Mouse (Mus musculus): ENCODE measurements around the gene Tomm40. TPM values are rescaled to one million over a fixed set of nuclear protein-coding genes. Genes with fewer than 3 reads are reported as not detected.

Gene Tomm40
- polyA plus RNA-seq (2016; fragmentation: Nextera tagmentation; extraction: Ambion mirVana): 136 and 138 TPM in 2 replicates

DNA sequence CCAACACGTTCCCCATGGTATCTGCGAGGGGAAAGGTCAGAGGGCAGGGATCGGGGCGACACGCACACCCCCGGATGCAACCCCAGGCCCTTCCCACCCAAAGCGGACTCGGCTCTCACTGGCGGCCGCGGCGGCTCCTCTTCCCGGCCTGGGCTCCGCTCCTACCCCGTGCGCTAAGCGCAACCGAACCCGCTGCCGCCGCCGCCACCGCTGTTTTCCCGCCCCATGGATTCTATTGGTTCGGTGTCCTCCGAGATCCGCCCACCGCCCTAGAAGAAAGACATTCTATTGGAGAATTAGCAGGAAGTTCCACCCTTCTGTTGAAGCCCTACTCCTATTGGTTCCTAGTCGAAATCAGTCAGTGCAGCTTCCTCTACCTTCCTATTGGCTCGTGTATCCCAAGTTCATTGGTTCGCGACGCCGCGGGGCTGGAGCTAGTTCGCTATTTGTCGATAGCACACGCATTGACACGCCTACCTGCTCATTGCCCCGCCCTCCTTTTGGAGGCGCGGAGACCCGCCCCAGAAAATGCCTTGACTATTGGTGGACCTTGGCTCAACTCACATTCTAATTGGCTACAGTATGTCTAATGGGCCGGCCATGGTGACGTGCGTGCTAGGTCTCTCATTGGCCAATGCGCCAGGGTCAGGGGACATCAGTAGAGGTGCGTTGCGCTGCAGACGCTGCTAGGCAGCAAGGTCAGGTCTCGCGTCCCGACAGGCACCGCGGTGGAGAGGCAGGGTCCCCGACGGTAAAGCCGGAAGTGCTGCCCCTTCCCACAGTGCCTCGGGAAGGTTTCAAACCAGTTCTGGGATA lies at the start of gene Tomm40:
Gene Tomm40 (minus strand): TSS at position 200 of the 816 bp plus-strand sequence.
- Histone ChIP-seq H3K4me2 (replicated peaks) (peak within 1 kb of the TSS; percentile 98), H3K9ac (peak within 1 kb of the TSS; percentile 97), H3K4me1 (peaks cover 24% of the 10 kb centered on the region), H3K4me3 (peak within 1 kb of the TSS; percentile 99), H3K27me3 (no peaks in the 10 kb centered on the region), H3K9me3 (replicated peaks) (peaks cover under 1% of the 10 kb centered on the region; the same call in 1 of the 2 replicates), H3K27ac (peak within 1 kb of the TSS; percentile 89), H3K36me3 (peaks cover 41% of the 10 kb centered on the region)
- under 1% methylated on average over 56 of the region's 59 CpGs for WGBS
- ATAC-seq (ENCODE audit: low FRiP score): peak; percentile 100

DNA sequence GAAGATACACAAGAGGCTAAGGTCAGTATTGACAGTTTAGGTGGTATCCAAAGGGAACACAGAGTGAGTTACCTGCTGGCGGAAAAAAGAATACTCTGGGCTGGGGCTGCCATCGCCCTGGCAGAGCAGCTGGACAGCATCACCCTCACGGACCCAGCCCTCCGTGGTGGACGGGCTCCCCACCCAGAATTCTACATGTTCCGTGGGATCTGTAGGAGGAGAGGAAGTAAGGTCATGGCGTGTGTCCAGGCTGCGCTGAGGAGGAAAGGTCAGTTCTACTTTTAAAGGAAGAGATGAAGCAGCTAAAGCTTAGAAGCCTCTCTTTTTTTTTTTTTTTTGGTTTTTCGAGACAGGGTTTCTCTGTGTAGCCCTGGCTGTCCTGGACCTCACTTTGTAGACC lies 49.3 kb upstream of the Tomm40 start:
- WGBS: 89% methylated on average over 8 of the region's 9 CpGs
- H3K36me3 ChIP-seq: no peaks in the 10 kb centered on the region
- no peak overlapping the region for H3K4me3 ChIP-seq
- peaks cover 14% of the 10 kb centered on the region for H3K27me3 ChIP-seq
- no peaks in the 10 kb centered on the region for H3K9me3 ChIP-seq (replicated peaks)
- no peak for ATAC-seq (ENCODE audit: low FRiP score)
- H3K27ac ChIP-seq: no peak overlapping the region
- no peak overlapping the region for H3K9ac ChIP-seq
- H3K4me1 ChIP-seq: no peaks in the 10 kb centered on the region
- H3K4me2 ChIP-seq (replicated peaks): no peak overlapping the region

DNA sequence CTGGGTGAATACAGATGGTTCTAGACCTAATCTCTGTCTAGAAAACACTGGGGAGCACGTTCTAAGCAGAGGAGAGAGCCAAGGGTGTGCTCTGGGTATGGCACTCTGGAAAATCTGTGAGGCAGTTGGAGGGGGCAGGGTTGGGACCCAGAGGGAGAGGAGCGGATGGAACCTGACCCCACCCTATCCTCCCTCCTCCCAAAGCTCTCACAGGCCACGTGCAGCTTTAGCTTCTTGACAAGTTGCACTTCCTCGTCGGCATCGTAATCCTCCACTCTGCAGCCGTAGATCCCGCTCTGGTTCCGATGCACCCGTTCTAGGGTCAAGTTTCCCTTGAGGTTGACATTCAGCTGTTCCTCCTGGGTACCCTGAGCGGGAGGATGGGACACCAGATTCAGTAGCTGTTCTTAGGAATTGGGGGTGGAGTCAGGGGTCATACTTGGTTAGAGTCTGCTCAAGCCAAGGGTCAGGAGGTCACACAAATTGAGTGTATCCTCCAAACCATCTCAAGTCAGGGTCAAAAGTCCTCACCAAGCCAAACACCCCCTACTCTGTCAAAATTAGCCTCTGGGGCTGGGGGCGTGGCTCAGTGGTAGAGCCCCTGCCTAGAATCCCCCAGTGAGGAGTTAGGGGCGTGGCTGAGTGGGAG lies 48.7 kb upstream of the Tomm40 start:
- ATAC-seq (ENCODE audit: low FRiP score): no peak
- Histone ChIP-seq H3K36me3 (no peaks in the 10 kb centered on the region; the same call in 1 of the 2 replicates), H3K9me3 (replicated peaks) (no peaks in the 10 kb centered on the region), H3K27ac (no peak overlapping the region), H3K27me3 (peaks cover 8% of the 10 kb centered on the region), H3K4me3 (no peak overlapping the region), H3K4me2 (replicated peaks) (no peak overlapping the region), H3K4me1 (no peaks in the 10 kb centered on the region), H3K9ac (no peak overlapping the region)
- WGBS: 92% methylated on average over 13 of the region's 13 CpGs

DNA sequence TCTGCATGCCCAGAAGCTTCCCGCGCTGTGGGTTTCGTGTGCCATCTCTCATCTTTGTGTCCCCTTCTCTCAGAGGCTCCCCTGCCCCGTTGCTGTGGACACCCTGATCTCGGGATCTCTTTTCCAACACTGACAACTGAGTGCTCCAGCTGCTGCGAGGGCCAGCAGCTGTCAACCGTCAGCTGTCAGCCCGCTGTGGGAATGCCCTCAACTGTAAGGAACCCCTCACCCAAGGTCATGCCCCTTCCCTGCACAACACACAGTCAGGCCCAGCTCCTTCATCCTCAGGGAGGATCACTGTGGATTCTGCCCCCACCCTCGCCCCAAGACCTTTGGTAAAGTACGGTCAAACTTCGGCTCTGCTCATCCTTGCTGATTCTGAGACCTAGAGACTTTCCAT lies 47.0 kb upstream of the Tomm40 start:
- no peak for ATAC-seq (ENCODE audit: low FRiP score)
- Histone ChIP-seq H3K27me3 (no peaks in the 10 kb centered on the region), H3K36me3 (no peaks in the 10 kb centered on the region; the same call in 1 of the 2 replicates), H3K9me3 (replicated peaks) (no peaks in the 10 kb centered on the region), H3K9ac (no peak overlapping the region), H3K27ac (no peak overlapping the region), H3K4me3 (no peak overlapping the region), H3K4me1 (no peaks in the 10 kb centered on the region), H3K4me2 (replicated peaks) (no peak overlapping the region)
- 76% methylated on average over 11 of the region's 11 CpGs for WGBS

DNA sequence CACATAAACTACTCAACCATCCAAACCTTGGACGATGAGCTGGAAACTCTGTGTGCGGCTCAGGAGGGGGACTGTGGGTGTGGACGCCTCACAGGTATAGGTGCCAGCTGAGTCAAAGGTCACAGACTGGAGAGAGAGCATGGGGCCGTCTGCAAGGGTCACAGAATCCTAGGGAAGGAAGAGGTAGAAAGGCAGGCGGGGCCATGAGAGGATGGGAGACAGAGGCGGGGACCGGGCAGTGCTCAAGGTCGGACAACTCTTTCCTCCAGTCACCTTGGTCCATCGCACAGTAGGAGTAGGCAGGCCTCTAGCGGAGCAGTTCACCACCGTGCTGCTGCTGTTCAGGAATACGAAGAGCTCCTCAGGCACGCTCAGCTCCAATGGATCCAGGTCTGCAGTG lies 44.8 kb upstream of the Tomm40 start:
- 92% methylated on average over 13 of the region's 13 CpGs for WGBS
- H3K9ac ChIP-seq: no peak overlapping the region

DNA sequence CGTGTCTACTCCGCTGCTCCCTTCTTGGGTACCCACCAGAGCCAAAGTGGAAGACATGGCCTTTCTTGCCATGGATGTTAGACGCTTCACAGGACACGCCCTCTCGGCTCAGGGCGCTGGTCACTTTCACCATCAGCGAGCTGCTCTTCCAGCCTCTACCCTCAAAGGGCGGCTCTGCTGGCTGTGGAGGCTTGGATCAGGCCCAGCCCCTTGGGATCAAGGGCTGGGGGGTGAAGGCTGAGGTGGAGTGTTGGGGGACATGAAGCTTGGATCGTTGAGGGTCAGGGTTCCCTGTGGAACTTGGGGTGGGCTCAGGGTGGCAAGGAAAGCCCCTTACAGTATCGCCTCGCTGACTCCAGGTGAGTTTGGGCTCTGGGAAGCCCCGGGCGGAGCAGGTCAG lies 43.4 kb upstream of the Tomm40 start:
- H3K4me3 ChIP-seq: no peak overlapping the region
- no peaks in the 10 kb centered on the region for H3K9me3 ChIP-seq (replicated peaks)
- H3K36me3 ChIP-seq: no peaks in the 10 kb centered on the region; the same call in 1 of the 2 replicates
- no peak for ATAC-seq (ENCODE audit: low FRiP score)
- no peak overlapping the region for H3K4me2 ChIP-seq (replicated peaks)
- H3K9ac ChIP-seq: no peak overlapping the region
- no peaks in the 10 kb centered on the region for H3K27me3 ChIP-seq
- H3K4me1 ChIP-seq: no peaks in the 10 kb centered on the region
- WGBS: 85% methylated on average over 13 of the region's 13 CpGs
- H3K27ac ChIP-seq: no peak overlapping the region

More for the DNA sequence above, 44.8 kb upstream of the Tomm40 start:
- Histone ChIP-seq H3K4me3 (no peak overlapping the region), H3K27me3 (no peaks in the 10 kb centered on the region), H3K27ac (no peak overlapping the region), H3K4me1 (no peaks in the 10 kb centered on the region), H3K4me2 (replicated peaks) (no peak overlapping the region), H3K36me3 (no peaks in the 10 kb centered on the region; the same call in 1 of the 2 replicates), H3K9me3 (replicated peaks) (no peaks in the 10 kb centered on the region)
- no peak for ATAC-seq (ENCODE audit: low FRiP score)

DNA sequence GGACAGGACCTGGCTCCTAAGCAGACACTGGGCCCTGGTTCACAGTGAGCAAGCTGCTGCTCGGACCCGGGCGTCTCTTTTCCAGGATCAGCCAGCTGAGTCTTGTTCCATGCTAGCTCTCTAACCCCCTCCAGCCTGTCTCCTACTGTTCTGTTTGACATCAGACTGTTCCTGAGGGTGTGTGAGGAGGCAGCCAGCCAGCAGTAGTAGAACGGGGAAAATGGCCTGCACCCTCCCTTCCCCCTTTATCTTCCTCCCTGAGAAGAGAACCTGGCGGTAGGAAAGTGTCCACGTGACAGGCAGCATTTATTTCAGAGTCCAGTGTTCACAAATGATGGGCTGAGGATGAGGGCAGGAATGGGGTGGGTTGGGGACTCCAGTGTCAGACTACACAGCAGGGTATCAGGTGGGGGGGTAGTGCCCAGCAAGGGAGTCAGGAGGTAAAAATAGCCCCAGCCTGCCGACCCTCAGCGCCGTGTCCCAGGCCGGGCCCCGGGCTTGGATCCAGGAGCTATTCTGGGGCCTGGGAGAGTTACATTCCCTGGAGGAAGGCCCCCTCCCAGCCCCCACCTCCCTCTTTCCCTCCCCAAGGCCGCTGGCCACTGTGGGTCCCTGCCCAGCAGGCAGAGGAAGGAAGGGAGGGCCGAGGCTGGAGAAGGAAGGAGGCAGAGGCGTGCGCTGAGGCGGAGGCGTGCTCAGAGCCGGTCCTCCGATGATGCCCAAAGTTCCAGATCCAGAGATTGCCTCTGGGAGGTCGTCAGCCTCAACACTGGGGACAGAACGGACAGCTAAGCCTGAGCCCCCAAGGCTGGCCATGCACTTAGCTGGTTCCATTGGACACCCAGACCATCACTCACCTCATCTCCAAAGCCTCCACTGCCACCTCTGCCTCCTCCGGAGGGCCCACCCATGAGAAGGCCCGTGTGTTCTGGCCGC lies 40.9 kb upstream of the Tomm40 start:
- 0 out of 2 replicates have a peak, but pooled peaks have one; percentile 26 for ATAC-seq (ENCODE audit: low FRiP score)
- H3K4me2 ChIP-seq (replicated peaks): no peak overlapping the region
- no peak overlapping the region for H3K4me3 ChIP-seq
- H3K9ac ChIP-seq: no peak overlapping the region
- H3K36me3 ChIP-seq: no peaks in the 10 kb centered on the region; the same call in 1 of the 2 replicates
- 78% methylated on average over 21 of the region's 24 CpGs for WGBS
- no peaks in the 10 kb centered on the region for H3K27me3 ChIP-seq
- no peak overlapping the region for H3K27ac ChIP-seq
- no peaks in the 10 kb centered on the region for H3K9me3 ChIP-seq (replicated peaks)
- H3K4me1 ChIP-seq: no peaks in the 10 kb centered on the region

DNA sequence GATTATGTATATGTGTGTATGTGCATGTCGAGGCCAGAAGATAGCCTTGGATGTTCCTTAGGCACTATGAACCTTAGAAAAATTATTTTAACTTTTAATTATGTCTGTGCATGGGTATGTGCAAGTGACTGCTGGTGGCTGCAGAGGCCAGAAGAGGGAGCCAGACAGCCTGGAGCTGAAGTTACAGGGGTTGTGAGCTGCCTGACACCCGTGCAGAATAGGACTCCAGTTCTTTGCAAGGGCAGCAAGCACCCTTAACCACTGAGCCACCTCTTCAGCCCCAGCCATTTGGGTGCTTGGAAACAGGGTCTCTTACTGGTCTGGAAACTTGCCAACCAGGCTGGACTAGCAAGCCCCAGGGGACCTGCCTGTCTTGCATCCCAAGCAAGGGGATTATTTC lies 39.8 kb upstream of the Tomm40 start:
- no peak overlapping the region for H3K9ac ChIP-seq
- no peak overlapping the region for H3K4me2 ChIP-seq (replicated peaks)
- H3K4me3 ChIP-seq: no peak overlapping the region
- no peaks in the 10 kb centered on the region for H3K9me3 ChIP-seq (replicated peaks)
- H3K27me3 ChIP-seq: no peaks in the 10 kb centered on the region
- 93% methylated on average over 2 of the region's 2 CpGs for WGBS
- H3K27ac ChIP-seq: no peak overlapping the region
- H3K4me1 ChIP-seq: peaks cover 6% of the 10 kb centered on the region; the same call in 1 of the 2 replicates
- ATAC-seq (ENCODE audit: low FRiP score): no peak
- no peaks in the 10 kb centered on the region; the same call in 1 of the 2 replicates for H3K36me3 ChIP-seq

DNA sequence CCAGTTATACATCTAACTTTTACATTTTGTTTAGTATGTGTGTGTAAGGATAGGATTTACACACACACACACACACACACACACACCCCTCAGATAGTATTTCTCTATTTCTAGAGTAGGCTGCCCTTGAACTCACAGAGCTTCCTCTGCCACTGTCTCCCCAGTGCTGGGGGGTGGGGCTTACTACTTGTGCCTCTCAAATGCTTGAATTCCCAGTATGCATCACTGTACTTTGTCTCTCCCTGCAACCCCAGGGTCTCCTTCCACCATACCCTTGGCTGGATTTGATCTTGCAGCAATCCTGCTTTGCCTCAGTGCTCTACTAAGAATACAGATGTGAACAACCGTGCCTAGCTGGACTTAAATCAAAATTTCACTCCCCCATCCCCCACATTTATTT lies 38.8 kb upstream of the Tomm40 start:
- Histone ChIP-seq H3K4me3 (no peak overlapping the region), H3K9me3 (replicated peaks) (no peaks in the 10 kb centered on the region), H3K4me1 (peaks cover 6% of the 10 kb centered on the region; the same call in 1 of the 2 replicates), H3K27ac (no peak overlapping the region), H3K4me2 (replicated peaks) (no peak overlapping the region), H3K27me3 (no peaks in the 10 kb centered on the region), H3K36me3 (no peaks in the 10 kb centered on the region; the same call in 1 of the 2 replicates), H3K9ac (no peak overlapping the region)
- ATAC-seq (ENCODE audit: low FRiP score): no peak
- WGBS: 89% methylated on average over 1 of the region's 1 CpGs

DNA sequence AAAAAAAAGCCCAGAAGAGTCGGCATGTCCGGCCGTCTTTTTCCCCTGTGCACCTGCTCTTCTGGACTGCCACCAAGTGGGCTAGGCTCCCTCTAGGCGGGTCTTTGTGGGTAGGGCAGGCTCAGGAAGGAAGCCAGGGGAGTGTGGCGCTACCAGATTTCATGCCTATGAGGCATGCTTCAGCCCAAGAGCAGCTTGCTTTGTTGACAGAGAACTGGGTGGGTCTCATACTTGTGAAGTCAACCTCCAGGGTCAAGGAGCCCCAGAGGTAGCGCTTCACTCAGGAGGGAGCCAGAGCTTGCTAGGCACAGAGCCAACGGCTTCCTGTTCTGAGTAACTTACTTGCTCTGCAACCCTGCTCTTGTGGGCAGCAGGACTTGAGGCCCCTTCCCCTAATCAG lies 38.3 kb upstream of the Tomm40 start:
- Histone ChIP-seq H3K4me1 (peaks cover 8% of the 10 kb centered on the region), H3K36me3 (no peaks in the 10 kb centered on the region), H3K4me2 (replicated peaks) (no peak overlapping the region), H3K27ac (no peak overlapping the region), H3K9ac (no peak overlapping the region), H3K4me3 (no peak overlapping the region), H3K9me3 (replicated peaks) (no peaks in the 10 kb centered on the region), H3K27me3 (no peaks in the 10 kb centered on the region)
- WGBS: 77% methylated on average over 7 of the region's 7 CpGs
- no peak for ATAC-seq (ENCODE audit: low FRiP score)

DNA sequence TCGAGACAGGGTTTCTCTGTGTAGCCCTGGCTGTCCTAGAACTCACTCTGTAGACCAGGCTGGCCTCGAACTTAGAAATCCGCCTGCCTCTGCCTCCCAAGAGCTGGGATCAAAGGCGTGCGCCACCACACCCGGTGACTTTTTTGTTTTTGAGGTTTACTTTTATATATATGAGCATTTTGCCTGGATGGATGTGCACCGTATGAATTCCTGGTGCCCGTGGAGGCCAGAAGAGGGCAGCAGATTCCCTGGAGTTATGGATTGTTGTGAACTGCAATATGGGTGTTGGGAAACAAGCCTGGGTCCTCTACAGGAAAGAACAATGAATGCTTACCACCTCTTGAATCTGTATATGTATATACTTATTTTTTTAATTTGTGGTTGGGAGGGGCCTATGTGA lies 37.4 kb upstream of the Tomm40 start:
- no peak for ATAC-seq (ENCODE audit: low FRiP score)
- no peak overlapping the region for H3K4me2 ChIP-seq (replicated peaks)
- H3K4me3 ChIP-seq: no peak overlapping the region
- H3K27me3 ChIP-seq: no peaks in the 10 kb centered on the region
- WGBS: 72% methylated on average over 8 of the region's 8 CpGs
- no peaks in the 10 kb centered on the region for H3K9me3 ChIP-seq (replicated peaks)
- H3K4me1 ChIP-seq: peaks cover 17% of the 10 kb centered on the region
- no peak overlapping the region for H3K9ac ChIP-seq
- H3K36me3 ChIP-seq: no peaks in the 10 kb centered on the region
- no peak overlapping the region for H3K27ac ChIP-seq

DNA sequence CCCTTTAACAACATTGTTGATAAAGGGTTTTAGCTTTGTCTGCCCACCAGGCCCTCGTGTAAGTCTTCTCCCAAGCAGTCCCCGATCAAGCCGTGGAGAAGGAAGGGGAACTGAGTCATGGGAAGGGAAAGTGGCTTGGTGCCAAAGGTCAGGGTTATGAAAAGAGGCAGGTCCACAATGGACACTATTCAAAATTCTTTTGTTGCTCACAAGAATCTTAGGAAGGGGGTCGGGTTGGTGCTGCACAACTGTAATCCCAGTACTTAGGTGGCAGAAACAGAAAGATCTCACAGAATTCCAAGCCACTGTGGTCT lies 35.8 kb upstream of the Tomm40 start:
- Histone ChIP-seq H3K4me3 (no peak overlapping the region), H3K9me3 (replicated peaks) (no peaks in the 10 kb centered on the region), H3K36me3 (no peaks in the 10 kb centered on the region), H3K4me2 (replicated peaks) (no peak overlapping the region), H3K9ac (no peak overlapping the region), H3K4me1 (peaks cover 34% of the 10 kb centered on the region), H3K27me3 (no peaks in the 10 kb centered on the region), H3K27ac (no peak overlapping the region)
- no peak for ATAC-seq (ENCODE audit: low FRiP score)
- 52% methylated on average over 4 of the region's 4 CpGs for WGBS
